Mouse (Mus musculus): Measurements from ENCODE around the gene Sergef. TPM values are rescaled to one million over a fixed set of nuclear protein-coding genes. Genes with fewer than 3 reads are reported as not detected.
A peak's percentile ranks its signal among the peaks of the same experiment; 100 is the strongest.

Sergef gene
- polyA plus RNA-seq, 1 experiment from 2014 or later = 9.3 TPM

GRCm38 (mm10) chr7:46555731-46556130, 83.9 kb downstream of the Sergef start:
- Histone ChIP-seq H3K4me3 (no peak overlapping the region), H3K4me2 (no peak overlapping the region), H3K27ac (no peak overlapping the region), H3K4me1 (replicated peaks) (peaks cover 13% of the 10 kb centered on the region), H3K9ac (no peak overlapping the region), H3K36me3 (no peaks in the 10 kb centered on the region), H3K9me3 (replicated peaks) (no peaks in the 10 kb centered on the region), H3K27me3 (no peaks in the 10 kb centered on the region)
- ATAC-seq (replicated peaks; ENCODE audit: insufficient number of reproducible peaks, insufficient read depth, low FRiP score, low read depth) = no peak
- 74% methylated on average over 7 of the region's 7 CpGs for WGBS

- Histone ChIP-seq H3K27me3 (no peaks in the 10 kb centered on the region), H3K27ac (no peak overlapping the region), H3K4me2 (no peak overlapping the region), H3K9me3 (replicated peaks) (no peaks in the 10 kb centered on the region), H3K36me3 (no peaks in the 10 kb centered on the region), H3K4me1 (replicated peaks) (peaks cover 9% of the 10 kb centered on the region), H3K4me3 (no peak overlapping the region), H3K9ac (no peak overlapping the region)
- WGBS = 84% methylated on average over 9 of the region's 9 CpGs
- no peak for ATAC-seq (replicated peaks; ENCODE audit: insufficient number of reproducible peaks, insufficient read depth, low FRiP score, low read depth)
Observed at GRCm38 (mm10) chr7:46554855-46555254, 84.8 kb downstream of the Sergef start.

- WGBS = 46% methylated on average over 7 of the region's 7 CpGs
- Histone ChIP-seq H3K4me1 (replicated peaks) (peaks cover 5% of the 10 kb centered on the region; the same call in 1 of the 2 replicates), H3K27me3 (no peaks in the 10 kb centered on the region), H3K9ac (no peak overlapping the region), H3K4me2 (no peak overlapping the region), H3K9me3 (replicated peaks) (no peaks in the 10 kb centered on the region), H3K27ac (no peak overlapping the region), H3K36me3 (no peaks in the 10 kb centered on the region), H3K4me3 (no peak overlapping the region)
- peak; percentile 49; the same call in 1 of the 2 replicates for ATAC-seq (replicated peaks; ENCODE audit: insufficient number of reproducible peaks, insufficient read depth, low FRiP score, low read depth)
Observed at GRCm38 (mm10) chr7:46554003-46554402, 85.6 kb downstream of the Sergef start.

- 47% methylated on average over 20 of the region's 20 CpGs for WGBS
- H3K4me3 ChIP-seq = no peak overlapping the region
- H3K27me3 ChIP-seq = no peaks in the 10 kb centered on the region
- peaks cover 5% of the 10 kb centered on the region; the same call in 1 of the 2 replicates for H3K4me1 ChIP-seq (replicated peaks)
- no peaks in the 10 kb centered on the region for H3K36me3 ChIP-seq
- 0 out of 2 replicates have a peak, but pooled peaks have one; percentile 40 for ATAC-seq (replicated peaks; ENCODE audit: insufficient number of reproducible peaks, insufficient read depth, low FRiP score, low read depth)
- H3K4me2 ChIP-seq = no peak overlapping the region
- no peak overlapping the region for H3K9ac ChIP-seq
- H3K9me3 ChIP-seq (replicated peaks) = no peaks in the 10 kb centered on the region
- no peak overlapping the region for H3K27ac ChIP-seq
Observed at GRCm38 (mm10) chr7:46551935-46552752, 87.5 kb downstream of the Sergef start.

GRCm38 (mm10) chr7:46551173-46551572, 88.4 kb downstream of the Sergef start:
- Histone ChIP-seq H3K4me1 (replicated peaks) (peaks cover 5% of the 10 kb centered on the region; the same call in 1 of the 2 replicates), H3K27me3 (no peaks in the 10 kb centered on the region), H3K36me3 (no peaks in the 10 kb centered on the region), H3K4me2 (no peak overlapping the region), H3K9ac (no peak overlapping the region), H3K9me3 (replicated peaks) (no peaks in the 10 kb centered on the region), H3K4me3 (no peak overlapping the region), H3K27ac (no peak overlapping the region)
- WGBS = 82% methylated on average over 7 of the region's 7 CpGs
- no peak for ATAC-seq (replicated peaks; ENCODE audit: insufficient number of reproducible peaks, insufficient read depth, low FRiP score, low read depth)

GRCm38 (mm10) chr7:46548124-46548523, 91.5 kb downstream of the Sergef start:
- H3K9ac ChIP-seq = no peak overlapping the region
- H3K4me3 ChIP-seq = no peak overlapping the region
- ATAC-seq (replicated peaks; ENCODE audit: insufficient number of reproducible peaks, insufficient read depth, low FRiP score, low read depth) = no peak
- H3K27me3 ChIP-seq = no peaks in the 10 kb centered on the region
- no peak overlapping the region for H3K4me2 ChIP-seq
- H3K36me3 ChIP-seq = no peaks in the 10 kb centered on the region
- H3K27ac ChIP-seq = no peak overlapping the region
- peaks cover 5% of the 10 kb centered on the region; the same call in 1 of the 2 replicates for H3K4me1 ChIP-seq (replicated peaks)
- WGBS = 88% methylated on average over 3 of the region's 3 CpGs
- H3K9me3 ChIP-seq (replicated peaks) = no peaks in the 10 kb centered on the region

- no peak overlapping the region for H3K9ac ChIP-seq
- no peaks in the 10 kb centered on the region for H3K36me3 ChIP-seq
- H3K4me1 ChIP-seq (replicated peaks) = peaks cover 5% of the 10 kb centered on the region; the same call in 1 of the 2 replicates
- H3K27me3 ChIP-seq = no peaks in the 10 kb centered on the region
- WGBS = 82% methylated on average over 3 of the region's 3 CpGs
- H3K4me3 ChIP-seq = no peak overlapping the region
- H3K4me2 ChIP-seq = no peak overlapping the region
- H3K9me3 ChIP-seq (replicated peaks) = no peaks in the 10 kb centered on the region
- ATAC-seq (replicated peaks; ENCODE audit: insufficient number of reproducible peaks, insufficient read depth, low FRiP score, low read depth) = no peak
- no peak overlapping the region for H3K27ac ChIP-seq
Observed at GRCm38 (mm10) chr7:46547642-46548041, 92.0 kb downstream of the Sergef start.

- no peak overlapping the region for H3K4me3 ChIP-seq
- no peaks in the 10 kb centered on the region; the same call in 1 of the 2 replicates for H3K4me1 ChIP-seq (replicated peaks)
- H3K9me3 ChIP-seq (replicated peaks) = no peaks in the 10 kb centered on the region
- no peak overlapping the region for H3K27ac ChIP-seq
- H3K27me3 ChIP-seq = no peaks in the 10 kb centered on the region
- no peak overlapping the region for H3K9ac ChIP-seq
- no peak overlapping the region for H3K4me2 ChIP-seq
- 24% methylated on average over 4 of the region's 4 CpGs for WGBS
- no peak for ATAC-seq (replicated peaks; ENCODE audit: insufficient number of reproducible peaks, insufficient read depth, low FRiP score, low read depth)
- no peaks in the 10 kb centered on the region for H3K36me3 ChIP-seq
Observed at GRCm38 (mm10) chr7:46546539-46546938, 93.1 kb downstream of the Sergef start.

- 74% methylated on average over 12 of the region's 12 CpGs for WGBS
- H3K4me2 ChIP-seq = no peak overlapping the region
- H3K4me3 ChIP-seq = no peak overlapping the region
- no peak for ATAC-seq (replicated peaks; ENCODE audit: insufficient number of reproducible peaks, insufficient read depth, low FRiP score, low read depth)
- H3K4me1 ChIP-seq (replicated peaks) = no peaks in the 10 kb centered on the region
- H3K27me3 ChIP-seq = no peaks in the 10 kb centered on the region
- no peaks in the 10 kb centered on the region for H3K9me3 ChIP-seq (replicated peaks)
- H3K27ac ChIP-seq = no peak overlapping the region
- H3K36me3 ChIP-seq = no peaks in the 10 kb centered on the region
- no peak overlapping the region for H3K9ac ChIP-seq
Observed at GRCm38 (mm10) chr7:46544195-46544641, 95.4 kb downstream of the Sergef start.

GRCm38 (mm10) chr7:46542117-46542516, 97.5 kb downstream of the Sergef start:
- Histone ChIP-seq H3K4me3 (no peak overlapping the region), H3K9ac (no peak overlapping the region), H3K27me3 (no peaks in the 10 kb centered on the region), H3K9me3 (replicated peaks) (no peaks in the 10 kb centered on the region), H3K36me3 (no peaks in the 10 kb centered on the region), H3K4me2 (no peak overlapping the region), H3K4me1 (replicated peaks) (no peaks in the 10 kb centered on the region), H3K27ac (no peak overlapping the region)
- no peak for ATAC-seq (replicated peaks; ENCODE audit: insufficient number of reproducible peaks, insufficient read depth, low FRiP score, low read depth)
- WGBS = 88% methylated on average over 3 of the region's 3 CpGs

GRCm38 (mm10) chr7:46540616-46541015, 99.0 kb downstream of the Sergef start:
- 58% methylated on average over 1 of the region's 1 CpGs for WGBS
- ATAC-seq (replicated peaks; ENCODE audit: insufficient number of reproducible peaks, insufficient read depth, low FRiP score, low read depth) = no peak
- no peak overlapping the region for H3K27ac ChIP-seq

More at GRCm38 (mm10) chr7:46540616-46541015, 99.0 kb downstream of the Sergef start:
- Histone ChIP-seq H3K4me1 (replicated peaks) (peaks cover under 1% of the 10 kb centered on the region; the same call in 1 of the 2 replicates), H3K9ac (no peak overlapping the region), H3K4me2 (no peak overlapping the region), H3K9me3 (replicated peaks) (no peaks in the 10 kb centered on the region), H3K36me3 (no peaks in the 10 kb centered on the region), H3K4me3 (no peak overlapping the region), H3K27me3 (no peaks in the 10 kb centered on the region)
